Mouse (Mus musculus): ENCODE measurements around the gene Elk3. TPM values are rescaled to one million over a fixed set of nuclear protein-coding genes. Genes with fewer than 3 reads are reported as not detected.
A peak's percentile ranks its signal among the peaks of the same experiment; 100 is the strongest.

Gene Elk3
- polyA plus RNA-seq, 1 experiment from 2014 or later = 4.2 TPM

DNA sequence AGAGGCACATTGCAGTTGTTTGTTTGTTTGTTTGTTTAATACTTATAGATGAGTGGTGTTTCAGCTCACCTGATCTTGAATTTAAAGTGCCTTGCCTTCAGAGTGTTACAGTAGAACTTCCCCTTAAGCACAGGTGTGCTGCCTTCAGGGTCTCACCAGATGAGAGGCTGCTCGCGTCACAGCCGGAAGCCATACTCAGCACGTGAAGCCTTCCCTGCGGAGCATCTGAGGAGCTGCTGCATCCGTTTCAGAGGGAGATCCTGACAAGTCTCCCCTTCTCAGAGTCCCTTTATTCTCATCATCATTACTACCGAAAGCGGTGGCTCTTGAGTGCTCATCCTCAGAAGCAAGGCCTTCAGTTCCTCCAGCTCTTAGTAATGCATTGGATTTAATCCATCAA lies 62.5 kb downstream of the Elk3 start:
- H3K27me3 ChIP-seq = no peaks in the 10 kb centered on the region
- no peak overlapping the region for H3K4me2 ChIP-seq
- no peaks in the 10 kb centered on the region for H3K4me1 ChIP-seq (replicated peaks)
- peaks cover 37% of the 10 kb centered on the region for H3K36me3 ChIP-seq
- H3K9ac ChIP-seq = no peak overlapping the region
- DNase-seq (no peak), ATAC-seq (ENCODE audit: low read depth) (no peak)
- no peak overlapping the region for H3K4me3 ChIP-seq (replicated peaks)
- no peaks in the 10 kb centered on the region for H3K9me3 ChIP-seq (replicated peaks)
- WGBS (ENCODE audit: insufficient replicate concordance) = 91% methylated on average over 8 of the region's 8 CpGs
- H3K27ac ChIP-seq = no peak overlapping the region

DNA sequence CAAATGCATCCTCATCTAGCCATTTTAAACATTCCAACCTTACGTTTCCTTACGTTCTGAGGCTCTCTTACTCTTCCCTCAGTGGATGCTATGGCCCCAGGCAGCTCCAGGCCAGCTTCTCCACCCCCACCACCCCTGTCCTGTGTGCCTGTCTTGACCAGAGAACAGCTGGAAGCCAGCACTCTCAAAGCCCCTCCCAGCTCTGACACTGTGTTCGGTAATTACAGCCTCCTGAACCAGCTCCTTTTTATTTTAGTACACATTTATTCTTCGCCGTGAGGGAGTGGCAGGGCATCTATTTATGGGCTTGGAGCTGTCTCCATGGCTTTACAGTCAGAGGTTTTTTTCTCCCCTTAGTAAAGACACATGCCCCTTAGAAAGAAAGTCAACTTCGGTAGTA lies 63.0 kb downstream of the Elk3 start:
- H3K9me3 ChIP-seq (replicated peaks) = no peaks in the 10 kb centered on the region
- WGBS (ENCODE audit: insufficient replicate concordance) = 79% methylated on average over 6 of the region's 6 CpGs
- H3K27me3 ChIP-seq = no peaks in the 10 kb centered on the region
- no peak for ATAC-seq (ENCODE audit: low read depth)
- no peak overlapping the region for H3K4me2 ChIP-seq
- no peak overlapping the region for H3K27ac ChIP-seq
- DNase-seq = no peak
- no peak overlapping the region for H3K4me3 ChIP-seq (replicated peaks)
- no peaks in the 10 kb centered on the region for H3K4me1 ChIP-seq (replicated peaks)
- peaks cover 37% of the 10 kb centered on the region for H3K36me3 ChIP-seq
- H3K9ac ChIP-seq = no peak overlapping the region

DNA sequence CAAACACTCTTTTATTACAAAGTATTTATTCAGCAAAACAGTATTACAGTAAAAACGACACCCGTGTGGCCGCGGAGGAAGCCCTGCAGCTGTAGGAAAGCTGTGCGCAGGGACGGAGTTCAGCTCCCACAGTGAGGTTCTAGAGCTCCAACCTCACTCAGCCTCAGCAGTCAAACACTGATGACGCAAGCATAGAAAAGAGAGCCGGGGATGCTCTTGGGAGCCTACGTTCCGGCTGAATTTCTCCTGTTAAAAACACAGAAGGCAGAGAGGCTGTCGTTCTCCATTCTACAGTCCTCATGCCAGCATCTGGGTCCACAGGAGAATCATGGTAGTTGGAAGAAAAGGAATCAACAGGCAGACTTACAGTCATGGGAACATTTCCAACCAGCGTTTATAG lies 63.5 kb downstream of the Elk3 start:
- no peak overlapping the region for H3K27ac ChIP-seq
- DNase-seq (no peak), ATAC-seq (ENCODE audit: low read depth) (no peak)
- H3K36me3 ChIP-seq = peaks cover 37% of the 10 kb centered on the region
- H3K4me2 ChIP-seq = no peak overlapping the region
- 90% methylated on average over 12 of the region's 12 CpGs for WGBS (ENCODE audit: insufficient replicate concordance)
- no peaks in the 10 kb centered on the region for H3K9me3 ChIP-seq (replicated peaks)
- no peak overlapping the region for H3K9ac ChIP-seq
- no peak overlapping the region for H3K4me3 ChIP-seq (replicated peaks)
- H3K27me3 ChIP-seq = no peaks in the 10 kb centered on the region
- H3K4me1 ChIP-seq (replicated peaks) = no peaks in the 10 kb centered on the region

DNA sequence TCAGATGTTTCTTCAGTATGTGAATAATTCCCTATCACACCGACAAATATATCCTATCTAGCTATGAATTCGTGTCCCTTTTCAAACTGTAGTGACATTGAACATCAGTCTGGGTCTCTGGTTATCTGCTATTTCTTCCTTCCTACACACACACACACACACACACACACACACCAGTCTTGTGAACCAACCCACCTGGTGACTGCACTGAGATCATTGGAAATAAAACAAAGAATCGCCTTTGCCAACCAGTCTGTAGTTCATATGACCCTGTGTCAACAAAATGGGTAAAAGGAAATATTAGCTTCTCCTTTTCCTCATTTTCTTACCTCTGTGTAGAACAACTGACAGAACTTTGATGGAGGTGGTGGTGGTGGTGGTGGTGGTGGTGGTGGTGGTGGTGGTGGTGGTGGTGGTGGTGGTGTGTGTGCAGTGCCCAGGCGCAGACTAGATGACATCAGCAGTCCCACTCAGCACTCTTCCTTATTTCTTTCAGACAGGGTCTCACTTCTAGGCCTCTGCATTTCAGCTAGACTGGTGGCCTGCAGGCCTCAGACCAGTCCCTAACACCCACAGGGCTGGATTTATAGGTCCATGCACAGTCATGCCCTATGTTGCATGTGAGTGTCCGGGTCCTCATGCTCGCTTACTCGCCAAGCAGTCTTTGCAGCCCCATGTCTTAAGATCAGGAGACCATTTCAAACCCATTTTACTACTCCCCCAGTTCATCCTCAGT lies 64.6 kb downstream of the Elk3 start:
- no peaks in the 10 kb centered on the region for H3K4me1 ChIP-seq (replicated peaks)
- no peaks in the 10 kb centered on the region for H3K9me3 ChIP-seq (replicated peaks)
- H3K36me3 ChIP-seq = peaks cover 47% of the 10 kb centered on the region
- no peak for DNase-seq
- no peaks in the 10 kb centered on the region for H3K27me3 ChIP-seq
- no peak overlapping the region for H3K9ac ChIP-seq
- no peak overlapping the region for H3K27ac ChIP-seq
- H3K4me2 ChIP-seq = no peak overlapping the region
- no peak overlapping the region for H3K4me3 ChIP-seq (replicated peaks)
- 83% methylated on average over 7 of the region's 7 CpGs for WGBS (ENCODE audit: insufficient replicate concordance)
- ATAC-seq (ENCODE audit: low read depth) = 0 out of 2 replicates have a peak, but pooled peaks have one; percentile 29

DNA sequence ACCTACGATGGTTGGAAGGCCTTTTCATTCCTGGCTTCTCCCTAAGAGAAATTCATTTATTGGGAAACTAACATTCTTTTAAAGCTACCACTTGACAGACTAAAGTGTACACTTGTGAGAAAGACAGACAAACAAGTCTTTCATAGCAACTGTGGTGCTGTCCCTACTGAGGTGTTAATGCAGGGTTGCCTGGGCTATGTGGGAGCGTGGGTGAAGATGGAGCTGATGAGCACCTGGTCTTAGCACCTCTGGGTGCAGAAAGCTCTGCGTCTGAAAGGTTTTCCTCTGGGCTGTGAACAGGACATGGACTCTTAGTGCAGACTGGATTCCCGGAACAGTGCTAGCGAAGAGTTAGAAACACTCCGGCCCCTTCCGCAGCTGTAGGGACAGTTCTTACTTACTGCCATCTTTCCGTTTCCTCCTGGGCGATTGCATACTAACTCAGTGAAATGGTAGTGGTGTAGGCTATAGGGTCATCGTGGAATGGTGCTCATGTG lies 66.7 kb downstream of the Elk3 start:
- Histone ChIP-seq H3K4me3 (replicated peaks) (no peak overlapping the region), H3K36me3 (peaks cover 61% of the 10 kb centered on the region), H3K27me3 (no peaks in the 10 kb centered on the region), H3K4me1 (replicated peaks) (no peaks in the 10 kb centered on the region), H3K4me2 (no peak overlapping the region), H3K9ac (no peak overlapping the region), H3K9me3 (replicated peaks) (no peaks in the 10 kb centered on the region), H3K27ac (no peak overlapping the region)
- no peak for DNase-seq
- no peak for ATAC-seq (ENCODE audit: low read depth)
- 85% methylated on average over 10 of the region's 10 CpGs for WGBS (ENCODE audit: insufficient replicate concordance)

DNA sequence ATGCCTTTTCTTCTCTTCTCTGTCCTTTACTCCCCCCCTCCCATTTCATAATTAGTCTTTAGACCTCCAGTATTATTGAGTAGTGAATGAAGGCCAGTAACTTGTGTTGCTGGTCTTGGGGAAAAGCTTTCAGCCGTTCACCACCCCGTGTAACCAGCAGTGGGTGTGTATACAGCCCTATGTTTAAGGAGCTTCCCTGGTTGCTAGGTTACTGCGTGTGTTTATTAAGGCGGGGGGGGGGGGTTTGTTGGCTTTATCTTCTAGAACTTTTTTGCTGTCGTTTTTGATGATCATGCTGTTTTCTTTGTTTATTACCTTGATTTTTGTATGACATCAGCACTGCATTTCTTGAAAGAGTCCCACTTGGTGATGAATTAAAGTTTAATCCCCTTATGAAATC lies 68.1 kb downstream of the Elk3 start:
- Histone ChIP-seq H3K27me3 (no peaks in the 10 kb centered on the region), H3K9me3 (replicated peaks) (no peaks in the 10 kb centered on the region), H3K27ac (no peak overlapping the region), H3K36me3 (peaks cover 63% of the 10 kb centered on the region), H3K9ac (no peak overlapping the region), H3K4me1 (replicated peaks) (no peaks in the 10 kb centered on the region), H3K4me2 (no peak overlapping the region), H3K4me3 (replicated peaks) (no peak overlapping the region)
- WGBS (ENCODE audit: insufficient replicate concordance) = 43% methylated on average over 5 of the region's 5 CpGs
- ATAC-seq (ENCODE audit: low read depth) (no peak), DNase-seq (no peak)

DNA sequence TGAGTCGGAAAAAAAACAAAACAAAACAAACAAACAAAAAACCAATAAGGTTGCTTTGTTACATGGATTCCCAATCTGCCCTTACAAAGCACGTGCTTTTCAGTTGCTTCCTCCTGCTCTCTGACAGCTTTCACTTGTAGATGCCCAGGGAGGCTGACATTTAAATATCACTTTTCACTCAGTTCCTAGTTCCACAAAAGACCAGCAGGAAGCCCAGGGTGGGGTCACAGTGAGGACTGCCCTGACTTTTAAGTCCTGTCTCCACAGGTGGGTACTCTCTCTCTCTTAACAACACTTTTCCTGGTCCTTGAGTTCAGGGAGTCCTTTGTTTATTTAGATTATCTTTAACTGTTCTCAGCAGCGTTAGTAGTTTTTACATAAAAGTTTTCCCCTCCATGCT lies 68.7 kb downstream of the Elk3 start:
- no peaks in the 10 kb centered on the region for H3K9me3 ChIP-seq (replicated peaks)
- 71% methylated on average over 3 of the region's 3 CpGs for WGBS (ENCODE audit: insufficient replicate concordance)
- H3K27me3 ChIP-seq = no peaks in the 10 kb centered on the region
- no peak overlapping the region for H3K4me2 ChIP-seq
- no peak overlapping the region for H3K4me3 ChIP-seq (replicated peaks)
- H3K27ac ChIP-seq = no peak overlapping the region
- DNase-seq (no peak), ATAC-seq (ENCODE audit: low read depth) (no peak)
- H3K4me1 ChIP-seq (replicated peaks) = no peaks in the 10 kb centered on the region
- H3K9ac ChIP-seq = no peak overlapping the region
- peaks cover 61% of the 10 kb centered on the region for H3K36me3 ChIP-seq

DNA sequence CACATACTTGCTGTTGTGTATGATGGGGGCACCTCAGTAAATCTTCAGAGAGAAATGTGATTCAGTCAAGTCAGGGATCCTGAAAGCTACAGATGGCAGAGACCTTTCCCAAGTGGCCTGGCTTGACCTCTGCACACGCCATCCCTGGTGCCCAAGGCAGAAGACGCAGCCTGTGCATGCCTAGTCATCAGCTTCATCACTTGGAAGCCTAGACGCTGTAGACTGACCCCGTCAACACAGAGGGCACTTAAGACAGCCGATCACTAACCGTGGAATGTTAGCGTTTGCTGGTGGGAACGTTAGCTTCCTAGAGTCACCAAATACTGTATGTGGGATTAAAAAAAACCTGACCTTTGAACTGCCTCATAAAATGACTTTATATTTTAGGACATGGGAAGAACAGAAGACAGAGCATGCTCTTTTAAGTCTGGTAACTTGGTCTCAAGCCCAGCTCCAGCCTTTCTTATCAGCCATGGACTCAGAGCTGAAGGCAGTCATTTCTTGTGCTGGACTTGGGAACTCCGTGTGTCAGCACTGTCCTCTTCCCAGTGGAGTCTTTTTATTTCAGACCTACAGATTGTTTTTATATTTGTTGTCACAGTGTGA lies 71.6 kb downstream of the Elk3 start:
- no peak overlapping the region for H3K9ac ChIP-seq
- 83% methylated on average over 9 of the region's 9 CpGs for WGBS (ENCODE audit: insufficient replicate concordance)
- ATAC-seq (ENCODE audit: low read depth) (no peak), DNase-seq (no peak)
- no peaks in the 10 kb centered on the region for H3K9me3 ChIP-seq (replicated peaks)
- H3K36me3 ChIP-seq = peaks cover 70% of the 10 kb centered on the region
- no peaks in the 10 kb centered on the region for H3K27me3 ChIP-seq
- H3K4me3 ChIP-seq (replicated peaks) = no peak overlapping the region
- H3K27ac ChIP-seq = no peak overlapping the region
- no peaks in the 10 kb centered on the region for H3K4me1 ChIP-seq (replicated peaks)
- H3K4me2 ChIP-seq = no peak overlapping the region

DNA sequence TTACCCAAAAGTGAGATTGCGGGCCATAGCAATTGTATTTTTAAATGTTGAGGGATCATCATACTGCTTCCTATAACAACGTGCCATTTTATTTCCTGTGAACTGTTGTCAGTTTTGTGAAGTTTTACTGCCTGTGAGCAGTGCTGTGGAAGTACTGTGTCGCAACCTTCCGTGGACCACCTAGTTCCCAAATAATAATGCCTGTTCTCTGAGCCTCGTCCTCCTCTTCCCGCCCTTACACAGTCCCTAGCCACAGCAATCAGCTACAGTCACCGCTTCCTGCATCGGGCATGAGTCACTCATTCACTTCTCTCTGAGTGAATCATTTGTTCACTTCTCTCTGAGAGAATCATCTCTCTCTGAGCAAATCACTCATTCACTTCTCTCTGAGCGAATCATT lies 76.2 kb downstream of the Elk3 start:
- DNase-seq = no peak
- Histone ChIP-seq H3K4me3 (replicated peaks) (no peak overlapping the region), H3K9me3 (replicated peaks) (no peaks in the 10 kb centered on the region), H3K27ac (no peak overlapping the region), H3K27me3 (no peaks in the 10 kb centered on the region), H3K9ac (no peak overlapping the region), H3K4me1 (replicated peaks) (no peaks in the 10 kb centered on the region), H3K36me3 (peaks cover 77% of the 10 kb centered on the region), H3K4me2 (no peak overlapping the region)
- 86% methylated on average over 9 of the region's 9 CpGs for WGBS (ENCODE audit: insufficient replicate concordance)
- ATAC-seq (ENCODE audit: low read depth) = no peak

DNA sequence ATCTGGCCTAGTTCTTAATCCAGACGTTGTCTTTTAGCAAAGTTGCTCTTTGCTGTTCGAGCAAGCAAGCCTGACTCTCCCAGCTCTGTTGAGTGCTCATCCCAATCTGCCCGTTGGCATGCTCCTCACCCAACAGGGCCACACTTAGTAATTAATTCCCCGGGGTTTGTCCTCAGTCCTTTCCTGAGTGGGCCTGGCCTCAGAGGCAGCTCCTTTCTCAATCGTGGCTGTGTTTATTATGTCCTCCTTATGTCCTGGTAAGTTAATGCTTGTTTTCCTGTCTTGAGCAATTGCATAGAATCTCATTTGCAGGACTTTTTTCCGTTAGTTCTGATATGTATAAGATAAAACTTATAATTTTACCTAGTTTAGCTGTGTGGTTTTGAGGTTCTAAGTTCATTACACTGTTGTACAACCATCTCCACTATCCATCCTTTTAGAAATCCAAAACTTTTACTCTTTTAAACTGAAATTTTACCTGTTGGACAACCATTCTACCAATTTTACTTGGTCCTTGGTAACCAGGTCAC lies 77.2 kb downstream of the Elk3 start:
- Histone ChIP-seq H3K9me3 (replicated peaks) (no peaks in the 10 kb centered on the region), H3K27me3 (no peaks in the 10 kb centered on the region), H3K4me3 (replicated peaks) (no peak overlapping the region), H3K4me2 (no peak overlapping the region), H3K36me3 (peaks cover 74% of the 10 kb centered on the region), H3K9ac (no peak overlapping the region), H3K27ac (no peak overlapping the region), H3K4me1 (replicated peaks) (no peaks in the 10 kb centered on the region; the same call in 1 of the 2 replicates)
- DNase-seq (no peak), ATAC-seq (ENCODE audit: low read depth) (no peak)
- WGBS (ENCODE audit: insufficient replicate concordance) = 79% methylated on average over 6 of the region's 6 CpGs

DNA sequence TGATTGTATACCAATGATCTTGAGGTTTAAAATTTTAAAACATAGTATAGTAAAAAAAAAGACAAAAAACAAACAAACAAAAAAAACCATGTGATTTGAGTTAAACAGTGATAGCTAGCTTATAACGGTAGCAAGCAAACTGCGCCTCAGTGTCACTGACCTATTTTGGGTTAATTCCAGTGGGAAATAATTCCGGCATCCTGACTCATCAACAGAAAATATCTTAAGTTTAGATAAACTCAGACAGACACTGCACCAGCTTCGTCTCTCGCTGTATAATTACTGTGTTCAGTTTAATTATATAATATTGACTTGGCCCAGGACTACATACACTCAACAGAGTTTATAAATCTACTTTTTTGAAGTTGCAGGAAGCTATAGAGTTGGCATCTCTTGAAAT lies 79.0 kb downstream of the Elk3 start:
- H3K4me1 ChIP-seq (replicated peaks) = no peaks in the 10 kb centered on the region; the same call in 1 of the 2 replicates
- no peaks in the 10 kb centered on the region for H3K27me3 ChIP-seq
- H3K9ac ChIP-seq = no peak overlapping the region
- ATAC-seq (ENCODE audit: low read depth) (no peak), DNase-seq (no peak)
- H3K4me2 ChIP-seq = no peak overlapping the region
- H3K4me3 ChIP-seq (replicated peaks) = no peak overlapping the region
- peaks cover 68% of the 10 kb centered on the region for H3K36me3 ChIP-seq
- no peak overlapping the region for H3K27ac ChIP-seq
- WGBS (ENCODE audit: insufficient replicate concordance) = 90% methylated on average over 5 of the region's 5 CpGs
- no peaks in the 10 kb centered on the region for H3K9me3 ChIP-seq (replicated peaks)

DNA sequence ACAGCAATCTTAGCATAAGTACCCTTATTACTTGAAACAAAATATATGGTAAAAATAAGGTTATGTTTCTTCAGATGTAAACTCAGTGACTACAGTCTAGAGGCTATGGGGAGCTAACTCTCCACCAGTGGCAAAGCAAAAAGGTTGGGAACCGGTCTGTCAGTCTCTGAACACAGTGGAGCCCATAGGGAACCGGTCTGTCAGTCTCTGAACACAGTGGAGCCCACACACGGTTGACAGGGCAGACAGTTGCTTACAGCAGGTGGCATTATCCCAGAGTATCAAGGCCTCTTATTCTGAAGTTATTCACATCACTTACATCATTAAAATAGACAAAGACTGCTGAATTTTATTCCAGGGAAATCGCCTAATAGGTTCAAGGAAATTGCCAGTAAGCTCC lies 79.4 kb downstream of the Elk3 start:
- no peak for ATAC-seq (ENCODE audit: low read depth)
- peaks cover 71% of the 10 kb centered on the region for H3K36me3 ChIP-seq
- no peak overlapping the region for H3K9ac ChIP-seq

More for the DNA sequence above, 79.4 kb downstream of the Elk3 start:
- no peak overlapping the region for H3K4me3 ChIP-seq (replicated peaks)
- H3K9me3 ChIP-seq (replicated peaks) = no peaks in the 10 kb centered on the region
- no peak for DNase-seq
- no peak overlapping the region for H3K4me2 ChIP-seq
- no peaks in the 10 kb centered on the region; the same call in 1 of the 2 replicates for H3K4me1 ChIP-seq (replicated peaks)
- WGBS (ENCODE audit: insufficient replicate concordance) = 79% methylated on average over 4 of the region's 4 CpGs
- no peak overlapping the region for H3K27ac ChIP-seq
- H3K27me3 ChIP-seq = no peaks in the 10 kb centered on the region
